Mouse (Mus musculus) spleen, adult 18-20 months (tissue): ENCODE results near the gene Elk3.

Experiments
- DNase-seq, 2 experiments: peaks; one replicate each; pipeline ENCODE4 v3.0.0; 2022; ENCODE audit warnings: mixed read lengths in 2 of 2

Gene Elk3

GRCm38 (mm10) chr10:93231893-93232292 lies 79.0 kb downstream of the Elk3 start:
- DNase-seq: no peak

DNA sequence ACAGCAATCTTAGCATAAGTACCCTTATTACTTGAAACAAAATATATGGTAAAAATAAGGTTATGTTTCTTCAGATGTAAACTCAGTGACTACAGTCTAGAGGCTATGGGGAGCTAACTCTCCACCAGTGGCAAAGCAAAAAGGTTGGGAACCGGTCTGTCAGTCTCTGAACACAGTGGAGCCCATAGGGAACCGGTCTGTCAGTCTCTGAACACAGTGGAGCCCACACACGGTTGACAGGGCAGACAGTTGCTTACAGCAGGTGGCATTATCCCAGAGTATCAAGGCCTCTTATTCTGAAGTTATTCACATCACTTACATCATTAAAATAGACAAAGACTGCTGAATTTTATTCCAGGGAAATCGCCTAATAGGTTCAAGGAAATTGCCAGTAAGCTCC lies 79.4 kb downstream of the Elk3 start:
- DNase-seq: no peak

- no peak for DNase-seq
Observed at GRCm38 (mm10) chr10:93228401-93229007, 82.4 kb downstream of the Elk3 start.

GRCm38 (mm10) chr10:93227921-93228320 lies 83.0 kb downstream of the Elk3 start:
- DNase-seq: no peak

DNA sequence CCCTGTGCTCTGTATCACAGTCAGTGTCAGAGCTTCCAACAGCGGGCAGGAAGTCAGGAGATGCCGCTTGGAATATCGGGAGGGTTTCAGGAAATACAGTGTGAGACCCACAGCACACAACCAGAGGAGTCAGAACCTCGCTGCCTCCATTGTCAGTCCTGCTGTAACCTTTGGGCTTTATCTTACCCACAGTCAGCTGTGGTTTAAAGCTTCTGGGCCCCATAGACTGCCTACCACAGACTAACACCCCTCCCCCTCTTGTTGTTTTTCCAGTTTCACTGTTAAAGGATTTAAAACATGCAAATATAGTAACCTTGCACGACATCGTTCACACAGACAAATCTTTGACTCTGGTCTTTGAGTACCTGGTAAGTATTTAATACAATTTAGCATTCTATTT lies 85.2 kb downstream of the Elk3 start:
- no peak for DNase-seq

- DNase-seq: no peak
Observed at GRCm38 (mm10) chr10:93215051-93215763, 95.7 kb downstream of the Elk3 start.

- DNase-seq: no peak
Observed at GRCm38 (mm10) chr10:93214251-93214650, 96.7 kb downstream of the Elk3 start.

GRCm38 (mm10) chr10:93213339-93213738 lies 97.6 kb downstream of the Elk3 start:
- DNase-seq: no peak

DNA sequence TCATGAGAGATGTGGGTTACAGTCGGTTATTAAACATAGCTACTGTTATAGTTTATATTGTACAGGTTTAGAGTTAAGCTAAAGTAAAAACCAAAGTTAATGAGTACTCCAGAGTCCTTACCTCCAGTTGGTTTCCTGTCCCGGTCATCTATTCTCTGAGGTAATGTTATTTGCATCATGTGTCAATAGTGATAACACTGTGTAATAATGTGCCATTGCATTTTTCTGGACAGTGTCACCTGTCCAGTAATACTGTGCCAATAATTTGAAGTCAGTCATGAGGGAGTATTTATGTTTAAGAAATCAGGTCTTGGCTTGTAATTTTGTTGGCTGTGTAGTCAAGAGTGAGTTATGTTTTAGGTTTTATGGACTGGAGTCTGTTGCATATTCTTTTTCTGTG lies 98.2 kb downstream of the Elk3 start:
- no peak for DNase-seq

- DNase-seq: no peak
Observed at GRCm38 (mm10) chr10:93207176-93207575, 103.8 kb downstream of the Elk3 start.

- DNase-seq: no peak
Observed at GRCm38 (mm10) chr10:93205287-93205956, 105.5 kb downstream of the Elk3 start.

DNA sequence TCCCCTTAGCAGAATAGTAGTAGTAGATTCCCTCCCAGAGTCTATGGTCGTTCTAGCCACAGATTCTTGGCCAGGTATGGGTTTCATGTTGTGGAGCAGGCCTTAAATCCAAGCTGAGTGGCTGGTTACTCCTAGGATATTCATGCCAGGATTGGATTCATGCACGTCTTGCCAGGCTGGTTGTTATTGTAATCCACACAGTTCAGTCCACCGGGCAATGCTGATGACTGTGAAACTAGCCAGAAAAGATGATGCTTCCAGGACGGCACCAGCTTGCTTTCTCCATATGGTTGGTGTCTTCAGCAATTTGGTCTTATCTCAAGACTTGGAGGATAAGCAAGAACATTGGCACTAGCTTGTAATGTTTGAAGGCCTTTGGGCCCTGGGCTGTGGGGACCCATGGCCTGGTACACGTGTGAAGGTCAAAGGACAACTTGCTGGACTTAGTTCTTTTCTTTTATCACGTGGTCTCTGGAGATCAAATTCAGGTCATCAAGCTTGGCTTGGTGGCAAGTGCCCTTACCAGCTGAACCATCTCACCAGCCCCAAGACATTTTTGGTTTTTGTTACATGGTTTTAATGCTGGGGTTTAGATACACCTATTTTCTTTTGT lies 109.0 kb downstream of the Elk3 start:
- DNase-seq: no peak

DNA sequence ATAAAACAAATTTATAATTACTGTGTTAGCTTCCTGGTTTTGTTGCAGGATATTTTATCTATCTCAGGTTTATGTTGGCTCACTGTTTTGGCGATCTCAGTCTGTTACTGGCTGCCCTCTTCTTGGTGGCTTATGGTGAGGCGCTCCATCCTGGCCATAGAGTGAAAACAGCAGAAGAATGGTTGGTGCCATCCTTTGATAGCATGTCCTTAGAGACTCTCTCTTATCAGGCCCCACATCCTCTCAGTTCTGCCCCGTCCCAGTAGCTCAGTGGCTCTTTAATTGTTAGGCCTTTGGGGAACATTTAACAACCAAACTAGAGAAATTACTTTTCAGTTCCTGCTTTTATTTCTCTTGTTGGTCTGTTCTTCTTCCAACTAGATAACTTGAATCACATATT lies 112.0 kb downstream of the Elk3 start:
- no peak for DNase-seq
